Mouse (Mus musculus): ENCODE data around the gene Rad51b. TPM values are rescaled to one million over a fixed set of nuclear protein-coding genes. Genes with fewer than 3 reads are reported as not detected.

The Rad51b gene
- polyA plus RNA-seq, 1 experiment from 2014 or later = 7.8 TPM

DNA sequence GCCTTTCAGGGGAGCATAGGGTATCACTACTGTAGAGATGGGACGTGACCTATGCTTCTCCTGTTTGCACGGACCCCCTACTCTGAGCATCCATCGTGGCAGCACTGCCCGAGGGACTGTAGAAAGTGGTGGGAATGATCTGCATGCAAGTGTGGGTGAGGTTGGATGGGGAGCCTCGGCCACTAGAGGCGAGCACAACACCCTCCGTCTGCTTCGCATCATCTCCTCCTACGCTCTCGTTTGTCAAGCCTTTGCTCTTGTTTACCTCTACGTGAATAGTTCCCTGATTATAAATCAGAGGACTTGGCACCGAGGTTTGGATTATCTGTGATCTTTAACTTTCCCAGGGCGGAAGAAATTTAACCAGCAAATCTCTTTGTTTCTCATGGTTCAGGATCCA, 551.5 kb downstream of the Rad51b start:
- no peak overlapping the region for H3K4me3 ChIP-seq (replicated peaks; ENCODE audit: low read length)
- H3K9ac ChIP-seq (ENCODE audit: low read length) = no peak overlapping the region
- peaks cover 28% of the 10 kb centered on the region for H3K4me1 ChIP-seq (ENCODE audit: control insufficient read depth, insufficient read depth, low read length)
- no peak for ATAC-seq (ENCODE audit: insufficient read depth, low FRiP score)
- no peaks in the 10 kb centered on the region for H3K36me3 ChIP-seq (ENCODE audit: control insufficient read depth, insufficient read depth, low read length)
- 0 out of 2 replicates have a peak, but pooled peaks cover 3% of the 10 kb centered on the region for H3K9me3 ChIP-seq (replicated peaks; ENCODE audit: control insufficient read depth, low read length)
- H3K27me3 ChIP-seq (ENCODE audit: control insufficient read depth, insufficient read depth, low read length) = no peaks in the 10 kb centered on the region
- H3K27ac ChIP-seq (ENCODE audit: low read length) = peak overlapping the region; percentile 50; the same call in 1 of the 2 replicates
- no peak overlapping the region for H3K4me2 ChIP-seq (ENCODE audit: low read depth, low read length)
- WGBS = 40% methylated on average over 13 of the region's 13 CpGs

DNA sequence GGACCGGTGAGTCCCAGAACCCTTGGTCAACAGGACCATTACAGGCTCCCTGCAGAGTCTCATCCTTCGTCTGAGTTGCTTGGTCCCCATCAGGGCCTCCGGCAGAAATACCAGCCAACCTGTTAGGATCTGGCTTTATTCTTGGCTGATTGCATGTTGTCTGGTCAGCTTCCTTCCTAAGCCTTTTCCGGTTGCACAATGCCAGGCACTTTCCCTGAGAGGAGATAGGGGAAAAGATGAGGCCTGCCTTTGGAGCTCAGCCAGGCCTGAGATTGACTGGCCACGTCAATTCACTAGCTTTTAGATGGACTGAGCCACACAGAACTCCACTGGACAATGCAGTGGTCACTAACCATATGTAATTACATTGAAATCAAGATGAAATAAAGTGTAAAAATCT, 552.9 kb downstream of the Rad51b start:
- 73% methylated on average over 5 of the region's 5 CpGs for WGBS
- H3K4me3 ChIP-seq (replicated peaks; ENCODE audit: low read length) = no peak overlapping the region
- ATAC-seq (ENCODE audit: insufficient read depth, low FRiP score) = no peak
- no peak overlapping the region for H3K4me2 ChIP-seq (ENCODE audit: low read depth, low read length)
- 0 out of 2 replicates have a peak, but pooled peaks cover 3% of the 10 kb centered on the region for H3K9me3 ChIP-seq (replicated peaks; ENCODE audit: control insufficient read depth, low read length)
- H3K27me3 ChIP-seq (ENCODE audit: control insufficient read depth, insufficient read depth, low read length) = no peaks in the 10 kb centered on the region
- H3K4me1 ChIP-seq (ENCODE audit: control insufficient read depth, insufficient read depth, low read length) = peaks cover 18% of the 10 kb centered on the region
- H3K27ac ChIP-seq (ENCODE audit: low read length) = no peak overlapping the region
- no peak overlapping the region for H3K9ac ChIP-seq (ENCODE audit: low read length)
- H3K36me3 ChIP-seq (ENCODE audit: control insufficient read depth, insufficient read depth, low read length) = no peaks in the 10 kb centered on the region

DNA sequence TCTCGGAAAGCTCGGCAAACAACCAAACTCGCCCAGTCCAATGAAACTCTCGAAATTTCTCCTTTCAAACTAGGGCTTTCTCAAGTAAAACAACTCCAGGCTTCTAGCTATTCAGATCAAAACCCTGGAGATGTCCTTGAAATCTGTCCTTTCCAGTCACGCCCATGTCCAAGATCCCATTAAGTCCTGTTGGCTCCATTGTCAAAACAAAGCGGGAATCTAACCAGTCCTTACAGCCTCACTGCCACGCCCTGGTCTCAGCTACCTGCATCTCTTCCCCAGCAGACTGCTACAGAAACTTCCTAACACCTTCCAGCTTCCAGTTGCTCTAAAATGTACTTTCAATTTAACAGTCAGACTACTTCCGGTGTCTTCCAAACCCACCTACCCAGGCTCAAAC, 554.8 kb downstream of the Rad51b start:
- H3K9ac ChIP-seq (ENCODE audit: low read length) = no peak overlapping the region
- WGBS = 81% methylated on average over 8 of the region's 8 CpGs
- H3K36me3 ChIP-seq (ENCODE audit: control insufficient read depth, insufficient read depth, low read length) = no peaks in the 10 kb centered on the region
- H3K27ac ChIP-seq (ENCODE audit: low read length) = peak overlapping the region; percentile 38; the same call in 1 of the 2 replicates
- H3K4me2 ChIP-seq (ENCODE audit: low read depth, low read length) = no peak overlapping the region
- H3K27me3 ChIP-seq (ENCODE audit: control insufficient read depth, insufficient read depth, low read length) = no peaks in the 10 kb centered on the region
- H3K9me3 ChIP-seq (replicated peaks; ENCODE audit: control insufficient read depth, low read length) = 0 out of 2 replicates have a peak, but pooled peaks cover 3% of the 10 kb centered on the region
- H3K4me3 ChIP-seq (replicated peaks; ENCODE audit: low read length) = no peak overlapping the region
- peaks cover 24% of the 10 kb centered on the region for H3K4me1 ChIP-seq (ENCODE audit: control insufficient read depth, insufficient read depth, low read length)
- ATAC-seq (ENCODE audit: insufficient read depth, low FRiP score) = no peak

DNA sequence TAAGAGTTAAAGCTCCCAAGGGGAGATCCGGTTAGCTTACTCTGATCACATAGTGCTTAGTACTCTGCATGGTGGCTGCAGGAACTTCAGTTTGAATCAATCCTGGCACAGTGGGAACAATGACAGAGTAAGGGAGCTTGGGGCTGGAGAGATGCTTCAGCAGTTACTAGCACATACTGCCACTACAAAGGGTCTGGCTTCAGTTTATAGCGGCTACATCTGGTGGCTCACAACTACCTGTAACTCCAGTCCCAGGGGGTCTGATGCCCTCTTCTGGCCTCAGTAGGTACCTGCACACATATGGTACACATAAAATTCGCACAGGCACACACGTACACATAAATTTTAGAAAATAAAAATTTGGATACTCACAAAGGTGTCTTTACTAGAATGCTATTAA, 555.5 kb downstream of the Rad51b start:
- no peak overlapping the region for H3K27ac ChIP-seq (ENCODE audit: low read length)

DNA sequence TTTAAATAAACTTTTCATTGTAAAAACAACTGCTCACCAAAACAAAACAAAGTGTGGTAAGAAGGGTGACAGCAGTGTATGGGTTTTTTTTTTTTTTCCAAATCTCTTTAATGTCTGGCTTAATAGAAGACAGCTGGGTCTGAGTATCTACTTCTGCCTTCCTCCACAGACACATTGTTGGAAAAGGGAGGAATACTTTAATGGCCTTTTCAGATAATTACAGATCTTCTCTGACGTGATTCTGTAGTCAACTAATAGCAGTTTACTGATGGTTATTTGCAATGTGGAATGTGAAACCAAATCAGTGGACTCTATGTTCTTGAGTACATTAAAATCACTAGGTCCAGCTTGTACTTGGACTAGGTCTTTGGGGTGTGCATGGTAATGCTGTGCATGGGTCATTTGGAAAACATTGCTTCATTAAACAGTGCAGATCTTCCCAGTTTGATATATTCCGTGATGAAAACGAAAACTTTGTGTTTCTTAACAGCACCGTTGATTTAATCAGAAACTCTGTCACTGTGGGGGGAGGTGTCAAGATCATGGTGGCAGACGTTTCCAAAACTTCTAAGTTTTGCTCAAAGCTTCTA, 556.9 kb downstream of the Rad51b start:
- Histone ChIP-seq H3K27me3 (ENCODE audit: control insufficient read depth, insufficient read depth, low read length) (no peaks in the 10 kb centered on the region), H3K9ac (ENCODE audit: low read length) (no peak overlapping the region), H3K4me1 (ENCODE audit: control insufficient read depth, insufficient read depth, low read length) (peaks cover 31% of the 10 kb centered on the region), H3K4me2 (ENCODE audit: low read depth, low read length) (no peak overlapping the region), H3K4me3 (replicated peaks; ENCODE audit: low read length) (no peak overlapping the region), H3K27ac (ENCODE audit: low read length) (peak overlapping the region; percentile 42), H3K36me3 (ENCODE audit: control insufficient read depth, insufficient read depth, low read length) (no peaks in the 10 kb centered on the region), H3K9me3 (replicated peaks; ENCODE audit: control insufficient read depth, low read length) (0 out of 2 replicates have a peak, but pooled peaks cover 3% of the 10 kb centered on the region)
- ATAC-seq (ENCODE audit: insufficient read depth, low FRiP score) = no peak
- 69% methylated on average over 5 of the region's 5 CpGs for WGBS

More for the DNA sequence above, 555.5 kb downstream of the Rad51b start:
- Histone ChIP-seq H3K9ac (ENCODE audit: low read length) (no peak overlapping the region), H3K4me1 (ENCODE audit: control insufficient read depth, insufficient read depth, low read length) (peaks cover 27% of the 10 kb centered on the region), H3K4me3 (replicated peaks; ENCODE audit: low read length) (no peak overlapping the region), H3K36me3 (ENCODE audit: control insufficient read depth, insufficient read depth, low read length) (no peaks in the 10 kb centered on the region), H3K9me3 (replicated peaks; ENCODE audit: control insufficient read depth, low read length) (0 out of 2 replicates have a peak, but pooled peaks cover 3% of the 10 kb centered on the region), H3K4me2 (ENCODE audit: low read depth, low read length) (no peak overlapping the region), H3K27me3 (ENCODE audit: control insufficient read depth, insufficient read depth, low read length) (no peaks in the 10 kb centered on the region)
- WGBS = 99% methylated on average over 4 of the region's 4 CpGs
- no peak for ATAC-seq (ENCODE audit: insufficient read depth, low FRiP score)

DNA sequence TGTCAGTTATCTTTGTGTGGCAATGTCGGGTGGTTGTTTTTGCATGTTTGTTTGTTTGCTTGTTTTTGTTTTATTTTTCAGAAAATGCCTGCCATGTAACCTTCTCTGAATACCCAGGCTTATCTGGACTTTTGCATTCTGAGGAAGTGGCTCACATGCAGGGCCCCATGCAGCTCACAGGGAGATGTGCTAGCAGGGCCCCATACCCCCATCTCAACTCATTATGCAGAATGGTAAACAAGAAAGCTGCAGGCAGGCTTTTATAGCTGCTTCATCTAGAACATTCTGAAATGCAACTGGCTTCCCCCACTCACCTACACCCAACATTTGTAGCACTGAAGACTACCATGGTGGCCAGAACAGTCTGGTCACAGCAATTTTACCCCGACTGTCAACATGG, 557.4 kb downstream of the Rad51b start:
- WGBS = 84% methylated on average over 2 of the region's 2 CpGs
- H3K27ac ChIP-seq (ENCODE audit: low read length) = peak overlapping the region; percentile 42
- peaks cover 36% of the 10 kb centered on the region for H3K4me1 ChIP-seq (ENCODE audit: control insufficient read depth, insufficient read depth, low read length)

DNA sequence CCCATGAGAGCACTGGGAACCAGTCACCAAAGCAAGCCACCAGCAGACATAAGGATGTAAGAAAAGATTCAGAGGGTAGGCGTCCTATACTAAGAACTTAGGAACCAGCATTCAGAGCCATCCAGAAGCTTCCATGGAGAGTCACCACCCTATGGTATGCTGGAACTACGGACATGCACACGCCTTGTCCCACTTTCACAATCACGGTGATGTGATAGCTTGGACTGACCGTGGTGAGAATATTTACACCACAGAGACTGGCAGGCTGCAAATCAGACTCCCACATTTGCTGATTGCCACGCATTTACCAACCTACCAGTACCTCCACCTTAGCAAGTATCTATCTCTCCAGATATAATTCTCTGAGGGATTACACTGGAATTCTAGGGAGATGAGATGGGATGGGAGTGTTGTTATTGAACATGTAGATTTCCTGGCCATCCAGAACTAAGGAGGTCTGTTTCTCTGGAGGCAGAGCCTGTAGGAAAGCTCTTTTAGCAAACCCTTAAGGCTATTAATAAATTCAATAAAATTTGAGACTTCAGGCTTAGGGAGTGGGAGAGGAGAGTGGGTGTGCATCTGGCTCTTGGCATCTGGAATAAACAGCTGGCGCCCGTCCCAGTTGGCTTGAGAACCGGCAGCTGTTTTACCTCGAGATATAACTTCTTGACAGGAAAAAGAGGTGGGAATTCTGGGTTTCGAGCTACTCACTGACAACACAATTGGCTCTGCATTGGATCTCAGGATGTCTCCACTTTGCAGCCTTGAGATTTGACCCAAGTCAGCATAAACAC, 559.2 kb downstream of the Rad51b start:
- 43% methylated on average over 11 of the region's 11 CpGs for WGBS
- H3K4me1 ChIP-seq (ENCODE audit: control insufficient read depth, insufficient read depth, low read length) = peaks cover 48% of the 10 kb centered on the region

More for the DNA sequence above, 557.4 kb downstream of the Rad51b start:
- Histone ChIP-seq H3K36me3 (ENCODE audit: control insufficient read depth, insufficient read depth, low read length) (no peaks in the 10 kb centered on the region), H3K9me3 (replicated peaks; ENCODE audit: control insufficient read depth, low read length) (0 out of 2 replicates have a peak, but pooled peaks cover 3% of the 10 kb centered on the region), H3K9ac (ENCODE audit: low read length) (no peak overlapping the region), H3K27me3 (ENCODE audit: control insufficient read depth, insufficient read depth, low read length) (no peaks in the 10 kb centered on the region), H3K4me2 (ENCODE audit: low read depth, low read length) (no peak overlapping the region), H3K4me3 (replicated peaks; ENCODE audit: low read length) (no peak overlapping the region)
- ATAC-seq (ENCODE audit: insufficient read depth, low FRiP score) = no peak

DNA sequence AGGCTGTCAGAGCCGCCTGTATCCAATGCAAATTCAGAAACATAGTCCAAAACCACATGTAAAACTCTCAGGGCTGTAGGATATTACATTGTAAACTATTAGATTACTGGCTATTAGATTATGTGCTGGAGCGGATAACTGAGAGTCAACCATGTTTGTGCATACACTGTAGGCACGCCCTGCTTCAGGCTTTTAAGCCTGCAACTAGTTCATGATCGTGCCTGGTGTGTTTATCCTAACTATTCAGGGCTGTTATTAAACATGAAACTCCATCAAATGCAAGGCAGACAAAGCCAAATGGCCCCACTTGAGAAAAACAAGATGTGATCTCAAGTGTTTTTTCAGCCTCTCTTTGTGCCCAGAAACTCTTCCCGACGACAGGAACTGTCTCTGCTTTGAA, 560.6 kb downstream of the Rad51b start:
- Histone ChIP-seq H3K9me3 (replicated peaks; ENCODE audit: control insufficient read depth, low read length) (0 out of 2 replicates have a peak, but pooled peaks cover under 1% of the 10 kb centered on the region), H3K4me2 (ENCODE audit: low read depth, low read length) (no peak overlapping the region), H3K4me1 (ENCODE audit: control insufficient read depth, insufficient read depth, low read length) (peaks cover 48% of the 10 kb centered on the region), H3K9ac (ENCODE audit: low read length) (no peak overlapping the region), H3K36me3 (ENCODE audit: control insufficient read depth, insufficient read depth, low read length) (no peaks in the 10 kb centered on the region), H3K27me3 (ENCODE audit: control insufficient read depth, insufficient read depth, low read length) (no peaks in the 10 kb centered on the region), H3K4me3 (replicated peaks; ENCODE audit: low read length) (no peak overlapping the region), H3K27ac (ENCODE audit: low read length) (peak overlapping the region; percentile 85)
- WGBS = 49% methylated on average over 6 of the region's 6 CpGs
- no peak for ATAC-seq (ENCODE audit: insufficient read depth, low FRiP score)

More for the DNA sequence above, 559.2 kb downstream of the Rad51b start:
- no peaks in the 10 kb centered on the region for H3K36me3 ChIP-seq (ENCODE audit: control insufficient read depth, insufficient read depth, low read length)
- no peak overlapping the region for H3K4me3 ChIP-seq (replicated peaks; ENCODE audit: low read length)
- H3K4me2 ChIP-seq (ENCODE audit: low read depth, low read length) = no peak overlapping the region
- H3K9me3 ChIP-seq (replicated peaks; ENCODE audit: control insufficient read depth, low read length) = 0 out of 2 replicates have a peak, but pooled peaks cover 3% of the 10 kb centered on the region
- ATAC-seq (ENCODE audit: insufficient read depth, low FRiP score) = peak; percentile 55; the same call in 1 of the 2 replicates
- peak overlapping the region; percentile 85 for H3K27ac ChIP-seq (ENCODE audit: low read length)
- no peak overlapping the region for H3K9ac ChIP-seq (ENCODE audit: low read length)
- H3K27me3 ChIP-seq (ENCODE audit: control insufficient read depth, insufficient read depth, low read length) = no peaks in the 10 kb centered on the region

DNA sequence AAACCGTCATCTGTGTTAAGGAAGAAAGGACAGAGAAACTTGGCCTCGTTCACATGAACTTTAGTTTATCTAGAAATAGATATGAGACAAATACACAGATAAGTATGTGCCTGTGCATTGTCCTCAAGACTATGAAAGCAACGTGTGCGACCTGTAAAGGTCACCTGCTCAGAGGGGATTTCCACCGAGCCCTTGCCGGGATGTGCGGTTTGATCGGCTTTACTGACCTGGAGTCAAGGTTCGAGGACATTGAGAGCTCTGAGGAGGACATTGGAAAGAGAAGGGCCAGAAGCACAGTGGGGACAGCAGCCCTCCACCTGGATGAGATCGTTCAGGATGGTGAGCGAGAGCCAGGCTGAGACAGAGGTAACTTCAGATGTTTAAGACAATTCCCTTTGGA, 561.3 kb downstream of the Rad51b start:
- Histone ChIP-seq H3K4me3 (replicated peaks; ENCODE audit: low read length) (no peak overlapping the region), H3K4me2 (ENCODE audit: low read depth, low read length) (no peak overlapping the region), H3K4me1 (ENCODE audit: control insufficient read depth, insufficient read depth, low read length) (peaks cover 48% of the 10 kb centered on the region), H3K9me3 (replicated peaks; ENCODE audit: control insufficient read depth, low read length) (no peaks in the 10 kb centered on the region), H3K9ac (ENCODE audit: low read length) (no peak overlapping the region), H3K27me3 (ENCODE audit: control insufficient read depth, insufficient read depth, low read length) (no peaks in the 10 kb centered on the region), H3K36me3 (ENCODE audit: control insufficient read depth, insufficient read depth, low read length) (no peaks in the 10 kb centered on the region), H3K27ac (ENCODE audit: low read length) (peak overlapping the region; percentile 85)
- WGBS = 59% methylated on average over 11 of the region's 11 CpGs
- ATAC-seq (ENCODE audit: insufficient read depth, low FRiP score) = no peak
